Mouse (Mus musculus) adrenal gland, postnatal 25 days (tissue): ENCODE measurements at regions not wholly inside any gene's neighbourhood (a gene's known extent, or its start where the extent isn't known, plus 50 kb on each side); places are given as distances from the start of the nearest gene placed in this dataset.

Experiments
- DNase-seq: peaks from one replicate; pipeline ENCODE4 v3.0.0; 2021; ENCODE audit warnings: mixed read lengths

DNA sequence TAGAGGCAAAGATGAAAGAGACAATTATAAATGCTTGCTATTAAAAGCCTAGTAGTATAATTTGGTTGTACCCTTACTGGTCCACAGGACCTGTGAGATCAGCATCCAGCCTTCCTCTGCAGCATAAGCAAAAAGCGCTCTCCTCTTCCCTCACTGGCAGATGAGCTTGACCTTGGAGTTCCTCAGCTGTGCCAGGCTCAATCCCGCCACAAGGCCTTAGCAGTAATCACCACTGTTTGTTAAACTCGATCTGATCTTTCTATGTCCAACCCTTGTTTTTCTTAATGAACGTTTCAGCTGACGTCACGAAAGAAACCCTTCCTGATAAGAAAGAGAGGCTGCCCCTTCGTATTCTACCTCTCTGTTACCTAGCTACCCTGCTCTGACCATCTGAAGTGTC lies 183.5 kb downstream of the Ifng start:
- DNase-seq: no peak

DNA sequence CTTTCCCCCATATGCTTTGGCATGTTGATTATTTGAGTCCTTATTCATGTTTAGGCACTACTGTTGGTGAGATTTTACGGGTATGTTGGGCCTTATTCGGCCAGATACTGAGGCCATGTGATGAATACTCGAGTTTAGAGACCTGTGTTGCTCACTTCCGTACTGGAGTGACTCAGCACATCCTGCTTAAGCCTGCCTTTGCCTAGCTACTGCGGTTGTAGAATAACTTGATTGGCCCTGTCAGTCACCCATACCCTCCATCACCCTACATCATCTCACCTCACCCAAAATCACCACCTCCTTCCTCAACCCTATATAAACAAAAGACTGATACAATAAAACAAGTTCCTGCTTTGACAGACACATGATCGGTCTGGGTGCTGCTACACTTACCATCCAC lies 187.2 kb downstream of the Ifng start:
- DNase-seq: no peak

DNA sequence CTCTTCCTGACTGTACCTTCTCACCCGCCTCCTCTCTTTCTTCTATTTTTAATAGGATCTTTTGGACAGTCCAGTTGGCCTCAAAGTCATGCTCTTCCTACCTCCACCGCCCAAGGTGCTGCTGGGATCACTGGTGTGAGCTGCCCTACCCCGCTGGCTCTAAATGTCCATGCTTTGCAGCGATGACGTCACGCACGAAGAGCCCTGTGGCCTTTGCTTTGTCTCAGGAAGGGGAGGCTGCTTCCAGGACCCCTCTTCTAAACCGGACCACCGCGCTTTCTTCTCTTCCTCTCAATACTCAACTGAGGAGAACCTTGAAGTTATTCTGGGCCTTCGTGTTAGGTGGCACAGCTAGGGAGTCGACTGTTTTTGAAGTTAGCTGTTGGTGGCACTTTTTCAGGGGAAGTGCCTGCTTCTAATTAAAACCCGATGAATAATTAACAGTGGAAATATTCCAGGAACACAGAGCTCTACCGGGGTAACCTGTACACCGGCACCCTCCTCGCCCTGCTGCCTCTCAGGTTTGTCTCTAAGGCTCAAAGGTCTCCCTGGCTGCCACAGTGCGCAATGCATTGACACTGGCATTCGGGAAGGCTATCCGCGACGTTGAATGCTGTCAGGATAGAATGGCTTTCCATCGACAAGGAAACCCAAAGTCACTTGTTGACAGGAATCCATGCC lies 188.7 kb downstream of the Ifng start:
- DNase-seq: no peak

DNA sequence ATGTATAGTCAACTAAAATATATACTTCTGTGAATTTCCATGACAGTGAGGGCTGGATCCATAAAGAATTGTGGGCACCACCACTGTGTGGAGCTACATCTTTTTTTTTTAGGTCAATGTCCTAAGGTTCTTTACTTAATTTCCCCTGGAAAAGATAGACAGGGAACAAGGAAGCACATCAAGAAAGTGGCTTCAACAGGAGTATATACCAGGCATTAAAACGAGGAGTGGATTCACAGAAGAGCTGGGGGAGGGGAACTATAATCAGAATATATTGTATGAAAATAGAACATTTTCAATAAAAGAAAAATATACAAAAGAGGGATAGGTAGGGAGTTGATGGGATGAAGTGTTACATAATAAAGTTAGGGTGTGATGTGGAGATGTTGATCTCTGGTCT lies 190.9 kb downstream of the Ifng start:
- no peak for DNase-seq

DNA sequence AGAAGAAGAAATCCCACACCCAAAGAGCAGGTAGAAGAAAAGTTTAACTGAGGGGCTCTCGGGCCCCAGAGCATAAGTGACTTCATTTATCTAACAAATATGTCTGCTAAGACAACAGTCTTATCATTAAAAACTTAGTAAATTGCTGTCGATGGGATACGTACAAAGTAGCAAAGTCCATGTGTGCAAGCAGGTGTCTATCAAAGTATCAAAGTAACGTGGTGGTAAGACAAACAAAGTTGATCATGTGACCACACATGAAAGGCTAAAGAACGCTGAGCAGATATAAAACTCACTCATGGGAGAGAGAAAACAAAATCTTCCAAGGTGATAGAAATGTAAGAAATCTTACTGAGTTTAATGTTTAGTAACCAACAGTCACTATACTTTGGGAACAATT lies 191.3 kb downstream of the Ifng start:
- no peak for DNase-seq

DNA sequence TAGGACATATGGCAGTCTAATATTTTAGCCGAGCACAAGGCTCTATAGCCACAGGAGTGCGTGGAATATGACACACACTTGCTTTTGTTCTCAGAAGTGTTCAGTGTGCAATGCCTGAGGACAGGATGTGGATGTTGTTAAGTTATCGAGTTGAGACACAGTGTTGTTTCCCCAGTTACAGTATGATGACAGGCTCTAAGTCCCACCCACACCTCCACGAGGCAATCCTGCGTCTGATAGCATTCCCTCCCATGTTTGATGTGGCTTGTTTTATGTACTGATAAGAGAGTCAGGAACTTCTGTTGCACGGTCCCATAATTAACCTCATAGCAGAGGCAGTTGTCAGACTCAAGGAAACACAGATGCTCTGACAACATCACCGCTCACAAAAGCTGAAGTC lies 192.6 kb downstream of the Ifng start:
- no peak for DNase-seq

DNA sequence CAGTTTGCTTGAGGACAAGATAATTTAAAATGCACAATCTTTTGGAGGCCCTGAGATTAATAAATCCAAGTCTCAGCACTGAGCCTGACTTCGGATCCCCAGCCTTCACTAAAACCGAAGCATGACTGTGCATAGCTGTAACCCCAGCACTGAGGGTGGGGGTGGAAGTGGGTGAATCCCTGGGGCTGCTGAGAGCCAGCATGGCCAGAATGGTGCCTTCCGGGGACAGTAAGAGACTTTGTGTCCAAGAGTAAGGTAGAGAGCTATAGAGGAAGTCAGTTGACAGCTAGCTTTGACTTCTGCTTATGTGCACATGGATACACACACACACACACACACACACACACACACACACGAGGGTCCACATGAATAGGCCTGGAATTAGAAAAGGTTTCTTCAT lies 198.3 kb downstream of the Ifng start:
- no peak for DNase-seq

DNA sequence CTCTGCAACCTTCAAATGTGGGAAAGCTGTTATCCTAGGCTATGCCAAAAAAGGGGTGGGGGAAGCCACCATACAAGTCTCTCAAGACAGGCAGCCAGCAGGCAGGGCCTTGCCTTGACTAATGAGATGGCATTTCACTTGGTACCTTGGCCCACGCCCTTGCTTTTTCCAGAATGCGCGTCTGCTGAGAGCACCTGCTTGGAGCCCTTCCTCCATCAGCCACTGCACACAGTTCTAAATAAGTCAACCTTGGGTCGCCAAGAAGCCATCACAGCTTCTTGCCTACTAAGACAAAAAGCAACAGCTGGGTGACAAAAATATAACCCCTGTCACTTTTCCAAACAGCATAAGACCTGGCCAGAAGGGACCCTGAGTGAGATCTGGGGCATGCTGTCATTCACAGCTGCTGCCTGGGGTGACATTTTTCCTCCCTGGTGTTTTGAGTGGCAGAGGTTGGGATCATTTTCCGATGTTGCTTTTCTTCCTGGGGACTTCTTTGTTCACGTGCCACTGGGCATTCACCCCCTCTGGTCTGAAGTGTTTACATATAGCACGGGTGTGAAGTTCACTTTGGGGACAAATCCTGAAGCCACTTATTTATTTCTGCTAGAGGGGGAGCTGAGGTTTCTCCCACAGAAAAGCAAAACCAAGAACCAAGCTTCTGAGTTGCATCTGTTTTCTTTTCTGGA lies 199.4 kb downstream of the Ifng start:
- DNase-seq: no peak

DNA sequence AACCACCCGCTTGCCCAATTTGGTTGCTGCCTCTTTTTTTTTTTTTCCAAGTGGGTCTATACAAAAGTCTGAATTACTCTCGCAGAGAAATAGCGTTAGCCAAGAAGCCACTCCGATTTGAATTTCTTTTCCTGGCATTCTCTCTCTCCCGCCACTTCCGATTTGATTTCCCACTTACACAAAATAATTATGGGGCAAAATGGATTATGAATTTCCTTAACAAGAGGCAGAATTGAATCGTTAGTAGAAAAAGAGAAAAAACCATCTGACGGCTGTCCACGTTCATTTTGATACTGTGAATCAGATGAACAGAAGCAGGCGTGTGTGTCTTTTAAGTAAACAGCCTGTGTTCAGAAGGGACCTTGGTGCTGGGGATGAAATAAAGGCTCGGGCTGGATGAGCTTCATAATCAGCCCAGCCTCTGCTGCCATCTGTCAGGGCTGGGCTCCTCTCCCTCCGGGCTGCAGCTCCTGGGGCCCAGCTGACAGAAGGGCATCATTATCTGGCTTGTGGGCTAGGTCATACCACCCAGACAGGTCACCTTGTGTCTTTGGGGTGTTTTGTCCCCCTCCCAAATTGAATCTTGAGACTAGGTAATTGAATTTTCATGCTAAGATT lies 200.1 kb downstream of the Ifng start:
- no peak for DNase-seq

DNA sequence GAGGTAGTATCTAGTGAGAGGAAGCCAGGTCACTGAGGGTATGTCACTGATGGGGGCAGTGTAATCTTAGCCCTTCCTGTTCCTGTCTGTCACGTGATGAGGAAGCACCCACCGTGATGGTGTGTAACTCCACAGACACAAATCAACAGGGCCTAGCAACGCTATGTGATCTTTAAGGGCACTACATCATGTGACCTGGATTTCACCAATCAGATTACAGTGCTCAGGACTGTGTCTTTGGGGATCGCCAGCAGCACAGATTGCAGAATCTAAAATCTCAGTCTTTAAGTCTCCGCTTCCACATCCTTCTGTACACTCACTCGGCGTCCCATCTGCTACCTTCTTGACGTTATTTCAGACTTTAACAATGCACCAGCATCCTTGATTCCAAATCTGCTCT lies 202.8 kb downstream of the Ifng start:
- DNase-seq: no peak

DNA sequence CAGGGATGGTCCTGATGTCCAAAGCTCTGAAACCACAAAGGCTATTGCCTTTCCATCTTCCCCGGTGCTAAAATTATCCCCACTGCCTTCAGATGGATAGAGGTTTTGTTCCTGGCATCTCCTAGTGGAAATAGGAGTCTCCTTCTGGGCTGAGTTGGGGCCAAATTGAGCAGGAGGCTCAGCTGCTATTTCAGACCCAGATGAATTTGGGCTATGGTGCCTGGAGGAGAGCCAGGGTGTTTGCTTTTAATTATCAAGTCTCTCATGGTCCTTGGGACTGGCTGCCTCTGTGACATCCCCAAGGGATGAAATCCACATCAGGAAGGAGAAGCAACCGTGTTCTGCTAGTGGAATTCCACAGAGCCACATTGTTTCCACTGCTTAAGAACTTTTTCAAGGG lies 207.3 kb downstream of the Ifng start:
- DNase-seq: no peak

DNA sequence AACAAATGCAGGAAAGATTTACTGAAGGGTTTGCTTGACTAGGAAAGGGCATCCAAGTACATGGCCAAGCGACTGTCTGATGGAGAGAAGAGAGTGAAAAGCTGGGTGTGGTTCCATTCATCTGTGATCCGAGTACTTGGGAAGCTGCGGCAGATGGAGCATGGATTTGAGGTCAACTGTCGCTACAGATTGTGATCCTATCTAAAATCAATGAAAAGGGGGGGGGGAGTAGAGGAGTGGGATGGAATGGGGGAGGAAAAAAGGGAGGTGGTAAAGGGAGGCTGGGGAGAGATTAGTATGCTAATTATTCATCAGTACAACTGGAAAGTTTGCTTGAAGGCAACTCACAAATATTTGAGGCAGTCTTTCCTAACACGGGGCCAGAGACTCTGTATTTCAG lies 213.4 kb downstream of the Dyrk2 start:
- DNase-seq: no peak

DNA sequence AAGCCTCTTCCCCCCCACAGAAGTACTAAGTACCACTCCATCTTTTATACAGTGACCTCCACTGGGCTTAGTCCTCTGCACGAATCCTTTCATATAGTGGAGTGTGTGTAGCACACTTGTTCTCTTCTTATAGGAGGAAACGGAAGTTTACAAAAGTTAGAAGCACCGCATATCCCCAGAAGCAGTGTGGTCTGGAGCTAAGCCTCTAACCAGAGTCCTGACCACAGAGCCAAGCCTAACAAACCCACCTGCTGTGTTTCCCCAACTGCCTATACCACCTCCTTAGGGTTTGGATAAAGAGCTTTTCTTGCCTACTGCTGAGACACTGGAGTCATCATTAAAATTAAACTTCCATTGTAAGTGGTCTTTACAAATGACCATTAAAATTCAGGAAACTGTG lies 204.0 kb downstream of the Dyrk2 start:
- no peak for DNase-seq

DNA sequence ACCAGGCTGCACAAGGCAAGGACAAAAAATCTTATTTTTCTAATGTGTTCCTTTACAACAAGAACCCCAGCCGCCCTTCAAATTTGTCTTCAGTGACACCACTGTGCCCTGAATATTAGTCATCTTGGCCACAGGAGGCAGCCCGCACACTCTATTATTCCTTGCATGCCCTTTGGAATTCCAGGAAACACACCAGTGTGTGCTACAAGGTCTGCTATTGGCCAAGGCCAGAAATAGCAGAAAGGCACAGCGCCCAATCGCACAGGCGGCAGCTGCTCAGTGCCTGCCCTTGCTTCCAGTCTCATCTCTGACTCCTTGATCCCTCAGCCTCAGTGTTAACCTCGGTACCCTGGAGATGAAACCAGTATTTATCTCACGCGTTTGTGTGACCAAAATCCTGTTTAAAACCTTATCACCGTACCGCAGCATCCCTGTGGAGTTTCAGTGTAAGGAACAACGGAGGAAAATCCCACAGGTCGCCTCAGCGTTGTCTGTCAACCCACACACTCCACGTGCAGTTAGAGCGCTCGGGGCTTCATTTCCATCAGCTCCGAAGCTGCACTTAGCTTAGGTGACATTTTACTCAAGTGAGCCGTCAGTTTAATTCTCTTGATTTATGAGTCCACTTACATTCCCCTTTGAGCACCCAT lies 194.1 kb downstream of the Dyrk2 start:
- DNase-seq: peak; percentile 52

DNA sequence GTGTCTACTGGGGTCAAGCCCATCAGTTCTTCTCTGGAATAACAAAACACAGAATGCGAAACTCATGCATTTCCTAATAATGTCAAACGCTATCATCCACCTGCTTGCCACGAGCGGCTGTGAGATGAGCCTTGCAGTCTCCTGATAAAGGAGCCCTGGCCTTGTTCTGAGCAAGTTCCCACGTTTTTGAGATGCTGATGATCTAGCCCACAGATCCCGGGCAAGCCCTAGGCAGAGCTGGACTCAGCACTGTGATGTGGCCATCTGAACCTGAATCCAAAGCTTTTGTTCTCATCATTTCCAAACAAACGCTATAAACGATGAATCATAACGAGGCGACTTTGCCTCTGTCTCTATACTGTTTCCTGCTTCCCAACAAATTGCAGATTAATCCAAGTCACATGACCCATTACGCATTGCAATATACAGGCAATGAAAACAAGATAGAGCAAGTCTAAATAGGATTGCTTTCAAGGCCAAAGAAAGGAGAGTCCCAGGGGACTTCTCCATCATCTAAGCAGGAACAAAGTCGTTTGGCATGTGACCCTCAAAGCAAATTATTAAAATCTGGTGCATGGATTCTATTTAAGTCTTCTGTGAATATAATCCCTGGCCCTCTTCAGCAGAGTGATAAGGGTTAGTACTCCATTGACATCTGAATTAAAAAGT lies 191.1 kb downstream of the Dyrk2 start:
- no peak for DNase-seq

DNA sequence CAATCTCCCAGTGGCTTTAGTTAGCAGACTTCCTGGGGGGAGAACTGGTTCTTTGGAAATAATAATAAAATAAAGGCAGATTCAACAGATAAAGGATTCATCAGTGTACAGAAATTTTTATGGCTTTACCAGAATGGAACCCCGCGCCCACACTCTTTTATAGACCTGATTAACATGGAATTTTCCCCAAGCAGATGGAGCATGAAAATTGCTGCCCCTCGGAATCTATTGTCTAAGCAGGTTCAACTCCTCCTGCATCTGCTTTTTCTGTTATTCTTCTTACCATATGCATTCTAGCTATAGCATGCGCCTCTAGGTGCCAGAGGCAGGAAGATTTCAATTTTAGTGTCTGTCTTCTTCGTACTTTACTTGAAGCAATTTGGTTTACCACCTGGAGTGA lies 190.5 kb downstream of the Dyrk2 start:
- DNase-seq: no peak

DNA sequence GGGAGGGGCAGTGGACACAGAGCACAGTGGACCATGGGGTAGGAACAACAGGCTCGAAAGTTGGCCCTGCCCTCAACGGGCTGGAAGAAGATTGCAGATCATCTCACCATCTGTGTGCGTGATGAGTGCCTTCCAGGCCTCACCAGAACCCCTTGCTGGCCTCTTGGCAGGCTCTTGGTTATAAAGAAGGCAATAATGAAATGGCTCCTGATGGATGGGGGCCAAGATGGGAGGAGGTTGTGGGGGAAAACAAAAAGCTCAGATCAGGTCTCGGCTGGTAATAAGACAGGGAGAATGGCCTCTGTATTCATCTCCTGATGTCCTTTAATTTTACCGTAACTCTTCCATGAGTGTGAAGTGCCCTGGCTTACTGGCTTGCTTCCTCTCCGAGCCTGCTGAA lies 189.1 kb downstream of the Dyrk2 start:
- no peak for DNase-seq

DNA sequence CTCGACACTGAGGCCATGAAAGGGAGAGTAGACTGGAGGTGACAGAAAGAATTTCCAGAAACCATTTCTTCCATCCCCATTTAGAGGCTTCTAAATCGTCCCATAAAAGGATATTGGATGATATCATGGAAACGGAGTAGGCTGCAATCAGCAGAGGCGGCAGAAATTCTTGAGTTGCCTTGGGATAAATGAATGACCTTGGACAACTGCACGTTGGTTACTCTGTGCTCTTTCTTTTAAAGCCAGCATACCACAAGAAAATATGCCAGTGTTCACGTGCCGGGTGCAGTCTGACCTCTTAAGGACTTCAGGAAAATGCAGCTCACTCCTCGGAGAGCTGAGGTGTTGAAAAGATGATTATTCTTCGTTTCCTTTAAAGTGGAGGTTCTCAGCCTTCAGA lies 186.7 kb downstream of the Dyrk2 start:
- no peak for DNase-seq

DNA sequence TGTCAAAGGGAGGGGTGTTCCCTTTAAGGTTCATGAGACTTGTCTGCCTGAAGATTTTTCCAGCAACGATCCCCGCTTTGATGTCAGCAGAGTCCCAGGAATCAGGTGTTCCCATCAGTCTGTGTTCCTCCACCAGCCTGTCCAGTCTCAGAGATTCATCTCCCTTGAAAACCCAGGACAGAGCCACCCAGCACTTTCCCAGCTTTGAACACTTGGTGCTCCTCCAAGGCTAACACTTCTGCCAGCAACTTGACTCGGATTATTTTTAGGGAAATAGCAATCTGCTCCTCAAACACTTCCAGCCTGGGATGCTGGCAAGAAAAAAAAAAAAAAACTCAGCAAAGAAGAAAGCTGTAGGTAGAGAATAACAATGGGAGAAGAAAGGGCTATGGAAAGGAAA lies 170.7 kb downstream of the Dyrk2 start:
- no peak for DNase-seq

DNA sequence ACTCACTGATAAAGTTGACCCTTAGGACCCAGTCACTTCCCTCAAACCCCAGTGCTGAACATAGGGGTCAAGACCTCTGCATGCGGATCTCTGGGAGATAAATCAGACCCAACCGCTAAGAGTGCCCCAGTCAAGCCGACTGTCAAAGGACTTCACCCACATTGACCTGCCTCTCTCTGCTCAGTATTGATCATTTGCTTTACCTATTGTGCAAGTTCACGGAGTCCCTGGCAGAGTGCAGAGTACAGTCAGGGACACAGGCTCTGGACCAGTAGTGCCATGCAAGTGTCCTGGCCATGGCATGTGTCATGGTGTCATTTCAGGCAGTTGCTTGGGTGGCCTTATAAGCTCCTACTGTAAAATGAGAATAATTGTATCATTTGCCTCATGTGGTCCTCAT lies 169.9 kb downstream of the Dyrk2 start:
- DNase-seq: no peak

DNA sequence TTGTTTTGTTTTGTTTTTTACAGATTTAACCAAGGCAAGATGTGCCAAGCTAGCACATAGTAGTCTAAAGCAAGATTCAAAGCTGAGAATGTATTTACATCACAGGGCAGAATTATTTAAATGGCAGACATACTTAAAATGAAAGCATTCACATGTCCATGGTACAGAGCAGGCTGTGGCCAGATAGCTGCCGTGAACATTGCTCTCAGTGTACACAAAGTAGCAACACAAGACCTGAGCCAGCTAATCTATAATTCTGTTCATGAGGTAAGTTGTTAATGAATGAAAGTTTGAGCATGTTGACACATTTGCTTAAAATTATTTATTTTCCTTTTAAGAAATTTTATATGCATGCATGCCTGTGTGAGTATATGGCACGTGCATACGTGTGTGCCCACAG lies 164.0 kb downstream of the Dyrk2 start:
- no peak for DNase-seq

DNA sequence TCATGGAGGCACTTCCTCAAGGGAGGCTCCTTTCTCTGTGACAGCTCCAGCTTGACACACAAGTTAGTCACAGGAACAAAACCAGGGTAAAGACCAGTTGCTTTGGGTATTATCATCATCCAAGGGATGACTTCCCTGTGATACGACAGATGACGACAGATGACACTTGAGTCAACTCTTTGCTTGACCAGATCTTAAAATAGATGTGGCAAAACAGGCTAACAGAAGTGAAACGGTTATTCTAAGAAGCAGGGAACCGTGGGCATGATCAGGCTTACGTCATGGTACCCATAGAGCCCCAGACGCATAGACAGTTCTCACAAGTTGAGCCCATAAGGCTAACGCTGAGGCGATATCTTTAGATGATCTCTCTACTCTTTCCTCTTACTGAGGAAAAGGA lies 160.3 kb downstream of the Dyrk2 start:
- DNase-seq: no peak

DNA sequence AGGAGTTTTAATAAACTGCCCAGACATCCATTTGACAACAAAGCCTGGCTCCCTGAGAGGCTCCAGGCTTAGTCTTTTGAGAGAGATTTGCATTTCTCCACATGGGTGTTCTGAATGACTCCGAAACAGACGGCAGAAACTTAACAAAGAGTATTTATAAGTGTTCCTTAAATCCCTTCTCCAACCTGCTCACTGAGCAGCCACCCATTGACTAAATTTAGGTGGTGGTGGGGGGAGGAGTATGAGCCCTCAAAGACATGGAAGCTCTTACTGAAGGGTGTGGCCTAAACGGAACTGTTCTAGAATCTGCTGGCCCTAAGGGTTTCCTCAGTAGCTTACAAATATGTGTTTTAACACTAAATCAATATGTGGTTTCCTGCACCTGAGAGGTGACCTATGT lies 158.5 kb downstream of the Dyrk2 start:
- DNase-seq: no peak
